Mouse (Mus musculus): ENCODE results near the gene Tacc2. TPM values are rescaled to one million over a fixed set of nuclear protein-coding genes. Genes with fewer than 3 reads are reported as not detected.
A peak's percentile ranks its signal among the peaks of the same experiment; 100 is the strongest.
"Not testable (repeated sequence)": the region's sequence is repeated elsewhere in the genome, so short reads cannot be mapped to it uniquely, and the experiment has no call there.

Tacc2 gene
- total RNA-seq, 2 experiments from 2014 or later: 187 to 199 TPM

DNA sequence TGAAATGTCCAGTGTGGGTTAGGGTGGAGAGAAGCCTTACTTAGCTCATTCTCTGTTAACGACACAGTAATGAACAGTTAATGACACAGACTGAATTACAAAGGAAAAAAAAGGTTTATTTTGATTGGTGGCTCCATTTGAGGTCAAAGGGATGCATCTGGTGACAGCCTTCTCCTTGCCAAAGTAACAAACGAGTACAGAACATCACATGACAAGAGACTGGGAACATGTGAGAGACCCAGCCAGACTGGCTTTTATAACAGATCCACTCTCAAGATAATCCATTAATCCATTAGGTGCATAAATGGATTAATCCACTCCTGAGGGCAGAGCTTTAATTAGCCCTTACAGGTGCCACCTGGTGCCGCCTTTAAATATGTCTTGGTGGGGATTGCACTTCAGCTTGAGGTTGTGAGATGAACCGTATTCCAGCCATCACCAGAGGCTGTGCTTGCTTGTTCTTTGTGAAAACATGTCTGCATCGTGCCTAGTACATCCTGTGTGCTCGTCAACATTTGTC is 75.9 kb downstream of the Tacc2 start:
- DNase-seq: no peak

- no peak for DNase-seq
Measured at GRCm38 (mm10) chr7:130654562-130654961, 77.3 kb downstream of the Tacc2 start.

GRCm38 (mm10) chr7:130656965-130657364 is 79.7 kb downstream of the Tacc2 start:
- DNase-seq: no peak

DNA sequence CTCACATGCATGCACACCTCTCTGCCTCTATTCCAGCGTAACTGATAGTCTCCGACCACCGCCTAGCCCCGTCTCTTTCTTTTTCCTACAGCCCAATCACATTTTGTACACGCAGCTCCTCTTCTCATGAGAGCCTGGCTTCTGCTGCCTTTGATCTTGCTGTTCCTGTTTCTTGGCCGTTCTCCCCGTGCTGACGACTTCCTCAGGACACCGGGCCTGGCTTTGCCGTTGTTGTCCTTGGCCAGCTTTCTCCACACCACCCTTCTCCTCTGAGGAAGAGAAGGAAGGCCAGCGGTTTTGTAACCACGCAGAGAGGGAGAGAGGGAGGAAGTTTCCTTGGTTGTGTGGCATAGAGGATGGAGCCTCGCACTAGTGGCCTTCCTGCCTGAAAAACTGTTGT is 80.5 kb downstream of the Tacc2 start:
- DNase-seq: peak; percentile 48

DNA sequence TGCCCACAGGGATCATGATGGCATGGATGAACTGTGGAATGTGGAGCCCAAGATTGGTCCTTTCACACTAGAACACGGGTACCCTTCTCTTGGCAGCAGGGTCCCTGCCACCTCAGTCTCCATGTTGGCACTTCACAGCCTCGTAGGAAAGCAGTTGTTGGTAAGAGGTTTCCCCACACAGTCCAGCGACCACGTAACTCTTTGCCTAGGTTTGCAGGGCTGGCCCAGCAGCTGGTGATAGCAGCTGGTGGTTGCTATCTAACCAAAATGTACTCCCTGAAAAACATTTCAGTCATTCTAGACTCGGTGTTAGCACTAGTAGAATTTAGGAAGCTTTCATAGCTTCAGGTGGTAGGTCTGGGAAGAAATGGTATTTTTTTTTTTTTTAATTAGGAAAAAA is 81.9 kb downstream of the Tacc2 start:
- no peak for DNase-seq

GRCm38 (mm10) chr7:130662250-130662649 is 85.0 kb downstream of the Tacc2 start:
- DNase-seq: no peak

- DNase-seq: no peak
Measured at GRCm38 (mm10) chr7:130662869-130663268, 85.6 kb downstream of the Tacc2 start.

GRCm38 (mm10) chr7:130664037-130664436 is 86.8 kb downstream of the Tacc2 start:
- no peak for DNase-seq

GRCm38 (mm10) chr7:130664629-130665028 is 87.4 kb downstream of the Tacc2 start:
- no peak for DNase-seq

- DNase-seq: no peak
Measured at GRCm38 (mm10) chr7:130665358-130665757, 88.1 kb downstream of the Tacc2 start.

- not testable (repeated sequence) for DNase-seq
Measured at GRCm38 (mm10) chr7:130668013-130668412, 90.8 kb downstream of the Tacc2 start.

- no peak for DNase-seq
Measured at GRCm38 (mm10) chr7:130668729-130669281, 91.6 kb downstream of the Tacc2 start.

DNA sequence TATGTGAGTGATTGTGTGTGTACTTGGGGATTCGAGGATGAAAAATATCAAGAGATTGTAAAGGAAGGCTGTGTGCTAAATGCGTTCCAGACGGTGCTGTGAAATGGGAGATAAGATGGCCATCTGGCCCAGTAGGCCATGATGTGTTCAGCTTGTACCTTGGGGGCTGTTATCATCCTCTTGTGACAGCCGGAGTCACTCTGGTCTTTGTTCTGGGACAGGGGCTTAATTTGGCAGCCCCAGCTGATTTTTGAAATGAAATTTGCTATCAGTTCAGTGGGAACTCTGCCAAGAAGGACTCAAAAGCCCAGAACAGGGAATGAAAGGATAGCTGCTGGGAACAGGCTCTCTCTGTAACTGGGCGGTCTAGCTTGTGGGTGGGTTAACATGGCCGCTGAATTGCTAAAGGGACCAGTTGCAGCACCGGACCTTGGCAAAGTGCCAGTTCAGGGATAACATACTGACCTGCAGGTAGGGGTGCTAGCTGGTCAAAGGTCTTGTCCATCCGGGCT is 92.2 kb downstream of the Tacc2 start:
- DNase-seq: peak; percentile 39

GRCm38 (mm10) chr7:130670358-130670757 is 93.1 kb downstream of the Tacc2 start:
- DNase-seq: no peak

DNA sequence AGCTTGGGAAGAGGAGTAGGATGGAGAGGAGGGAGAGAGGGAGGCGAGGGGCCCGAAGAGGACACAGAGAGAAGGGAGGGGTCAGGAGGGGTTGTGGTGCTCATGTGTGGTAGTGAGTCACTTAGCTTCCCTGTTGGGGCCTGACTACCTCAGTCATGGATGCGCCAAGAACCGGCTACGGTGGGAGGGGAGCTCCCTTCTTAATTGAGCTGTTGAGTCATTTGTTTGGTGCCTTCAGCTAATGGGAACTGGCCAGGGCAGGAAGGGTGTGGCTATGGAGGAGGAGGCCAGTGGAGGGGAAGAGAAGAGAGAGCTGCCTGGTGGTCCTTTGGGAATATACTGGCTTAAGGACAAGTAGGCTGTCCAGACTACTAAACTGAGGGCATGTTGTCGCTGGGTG is 94.1 kb downstream of the Tacc2 start:
- DNase-seq: no peak

GRCm38 (mm10) chr7:130673169-130674033 is 96.2 kb downstream of the Tacc2 start:
- no peak for DNase-seq

DNA sequence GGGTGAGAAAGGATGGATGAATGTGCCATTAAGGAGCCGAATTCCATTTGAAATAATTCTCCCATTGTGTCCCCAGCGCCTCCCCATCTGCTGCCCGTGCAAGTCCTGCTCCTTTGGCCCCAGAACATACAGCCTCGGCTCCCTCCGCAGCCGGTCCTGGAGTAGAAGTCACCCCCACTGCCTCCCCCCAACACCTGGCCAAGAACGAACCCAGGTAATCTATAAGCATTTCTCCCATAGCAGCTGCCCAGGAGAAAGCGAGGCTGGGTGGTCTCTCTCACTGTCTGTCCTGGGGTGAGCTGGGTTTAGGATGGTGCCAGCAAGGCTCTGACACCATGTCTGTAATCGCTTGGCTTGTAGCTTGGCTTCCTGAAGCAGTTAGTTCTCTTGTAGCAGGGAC is 97.3 kb downstream of the Tacc2 start:
- no peak for DNase-seq

GRCm38 (mm10) chr7:130676885-130677540 is 99.8 kb downstream of the Tacc2 start:
- DNase-seq: no peak

DNA sequence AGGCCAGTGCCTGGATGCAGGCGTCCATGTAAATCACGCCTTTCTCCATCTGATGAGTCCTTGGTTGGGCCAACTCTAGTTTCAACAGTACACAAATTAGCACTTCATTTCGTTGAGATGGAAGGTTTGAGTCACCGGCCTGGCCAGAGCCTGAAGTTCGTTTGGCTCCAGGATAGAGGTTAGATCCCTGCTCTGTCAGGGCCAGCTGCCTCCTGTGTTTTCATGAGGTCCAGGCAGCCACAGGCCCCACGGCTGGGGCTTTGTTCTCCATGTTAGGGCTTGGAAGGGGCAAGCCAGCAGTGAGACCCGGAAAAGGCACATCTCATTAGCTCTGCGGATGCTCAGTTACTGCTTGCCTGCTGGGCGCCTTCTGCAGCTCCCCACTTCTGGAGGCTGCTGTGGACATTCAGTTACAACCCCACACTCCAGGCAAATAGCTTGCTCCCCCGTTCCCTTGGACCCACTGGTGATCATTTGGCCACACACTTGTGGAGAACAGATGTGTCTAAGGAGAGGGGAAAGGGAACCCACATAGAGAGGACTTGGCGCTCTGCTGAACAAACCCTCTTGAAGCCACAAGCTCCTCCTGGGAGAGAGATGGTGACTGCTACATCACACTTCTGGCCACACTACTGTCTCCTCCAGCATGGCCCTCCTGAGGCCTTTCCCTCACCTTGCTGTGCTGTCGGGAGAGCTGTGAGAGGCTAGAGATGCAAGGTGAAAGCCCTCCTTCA is 100.5 kb downstream of the Tacc2 start:
- DNase-seq: no peak

- no peak for DNase-seq
Measured at GRCm38 (mm10) chr7:130678414-130678813, 101.2 kb downstream of the Tacc2 start.

GRCm38 (mm10) chr7:130681798-130682197 is 104.6 kb downstream of the Tacc2 start:
- peak; percentile 72 for DNase-seq

DNA sequence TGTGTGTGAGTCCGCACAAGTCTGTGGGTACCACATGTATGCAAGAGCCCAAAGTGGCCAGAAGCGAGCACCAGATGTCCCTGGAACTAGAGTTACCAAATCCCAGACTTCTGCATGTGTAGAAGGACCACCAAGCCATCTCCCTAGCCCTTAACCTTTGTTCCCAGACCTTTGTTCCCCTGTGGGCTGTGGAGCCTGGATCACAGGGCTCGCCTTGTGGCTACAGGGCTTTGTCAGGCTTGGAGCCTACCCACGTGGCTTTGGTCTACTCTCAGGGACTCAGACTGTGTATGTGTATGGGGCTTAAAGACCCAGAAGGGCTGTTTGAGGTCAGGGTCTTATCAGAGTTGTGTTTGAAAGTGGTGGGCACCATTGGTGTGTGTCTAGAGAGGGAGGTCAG is 111.4 kb downstream of the Tacc2 start:
- no peak for DNase-seq

Data from gastrocnemius, postnatal 10 days (tissue).